Mouse (Mus musculus) brown adipose tissue, adult 24 weeks (tissue): ENCODE data around the gene Thbs2. TPM values are rescaled to one million over a fixed set of nuclear protein-coding genes. Genes with fewer than 3 reads are reported as not detected.
"Not testable (repeated sequence)": the region's sequence is repeated elsewhere in the genome, so short reads cannot be mapped to it uniquely, and the experiment has no call there.

ENCODE experiments used
- H3K27ac ChIP-seq: fragments of 200-500 bp; replicated peaks from 2 replicates; pipeline ENCODE4 v1.5.1; 2012; ENCODE audit warnings: low read depth, mild to moderate bottlenecking, low read length
- H3K4me1 ChIP-seq: fragments of 200-500 bp; 2 replicates; pipeline ENCODE4 v1.6.1; 2012; ENCODE audit warnings: low read length, mixed read lengths; ENCODE audit not compliant: control insufficient read depth, insufficient read depth, insufficient read length
- H3K4me3 ChIP-seq: fragments of 200-500 bp; 2 replicates; pipeline ENCODE4 v1.5.1; 2012; ENCODE audit warnings: low read depth, mild to moderate bottlenecking, low read length, moderate library complexity; ENCODE audit not compliant: insufficient read depth
- polyA plus RNA-seq: library from polyadenylated mRNA; stranded (reverse); fragments of >200 nt; gene quantifications from 2 replicates; pipeline ENCODE4 v1.2.4, GENCODE M21; 2012; ENCODE audit not compliant: missing spikeins, insufficient read depth, insufficient read length

Gene Thbs2
- polyA plus RNA-seq, 1 experiment = 2.8 TPM

DNA sequence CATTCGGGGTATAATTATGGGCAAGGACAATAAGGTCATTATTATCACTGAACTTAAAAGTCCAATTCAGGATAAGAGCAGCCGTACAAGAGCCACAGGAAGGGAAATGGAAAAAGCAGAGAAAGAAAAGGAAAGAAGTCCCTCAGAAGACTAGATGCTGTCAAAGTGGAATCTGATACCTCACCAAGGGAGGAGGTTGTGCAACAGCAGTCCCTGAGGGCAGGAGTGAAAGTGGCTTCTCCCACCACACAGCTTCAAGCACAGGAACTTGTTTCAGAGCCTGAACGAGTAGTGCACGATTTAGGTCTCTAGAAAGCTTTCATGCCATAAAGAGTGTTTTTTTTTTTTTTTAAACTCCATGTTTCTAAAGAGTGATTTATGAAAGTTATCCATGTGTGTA, 65.1 kb downstream of the Thbs2 start:
- H3K27ac ChIP-seq = no peak overlapping the region
- H3K4me3 ChIP-seq = no peak overlapping the region
- no peaks in the 10 kb centered on the region; the same call in 1 of the 2 replicates for H3K4me1 ChIP-seq

DNA sequence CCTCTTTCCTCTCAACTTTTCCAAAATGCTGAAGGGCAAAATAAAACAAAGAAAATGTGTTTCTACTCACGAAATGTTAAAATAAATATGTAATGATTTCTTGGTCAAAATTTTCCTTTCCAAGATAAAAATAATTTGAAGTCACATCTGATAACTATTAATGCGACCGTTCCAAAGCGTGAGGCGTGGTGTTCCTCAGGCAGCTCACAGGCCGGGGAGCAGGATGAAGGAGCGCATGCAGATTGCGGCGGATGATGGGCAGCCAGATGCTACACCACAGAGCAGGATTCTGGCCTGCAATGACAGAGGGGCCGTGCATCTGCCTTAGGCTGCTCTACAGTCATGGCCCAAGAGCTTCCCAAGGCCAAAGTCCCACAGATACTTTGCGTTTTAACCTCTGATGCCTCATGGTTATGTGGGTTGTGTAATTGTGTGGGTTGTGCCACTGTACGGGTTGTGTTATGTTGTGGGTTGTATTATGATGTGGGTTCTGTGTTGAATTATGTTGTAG, 66.2 kb downstream of the Thbs2 start:
- Histone ChIP-seq H3K27ac (no peak overlapping the region), H3K4me1 (no peaks in the 10 kb centered on the region; the same call in 1 of the 2 replicates), H3K4me3 (no peak overlapping the region)

- Histone ChIP-seq H3K4me3 (no peak overlapping the region), H3K27ac (no peak overlapping the region)
Observed at GRCm38 (mm10) chr17:14624433-14624832, 69.6 kb downstream of the Thbs2 start.

GRCm38 (mm10) chr17:14621006-14621405, 73.0 kb downstream of the Thbs2 start:
- not testable (repeated sequence) for H3K4me1 ChIP-seq, H3K27ac ChIP-seq, H3K4me3 ChIP-seq

More at GRCm38 (mm10) chr17:14624433-14624832, 69.6 kb downstream of the Thbs2 start:
- no peaks in the 10 kb centered on the region; the same call in 1 of the 2 replicates for H3K4me1 ChIP-seq

DNA sequence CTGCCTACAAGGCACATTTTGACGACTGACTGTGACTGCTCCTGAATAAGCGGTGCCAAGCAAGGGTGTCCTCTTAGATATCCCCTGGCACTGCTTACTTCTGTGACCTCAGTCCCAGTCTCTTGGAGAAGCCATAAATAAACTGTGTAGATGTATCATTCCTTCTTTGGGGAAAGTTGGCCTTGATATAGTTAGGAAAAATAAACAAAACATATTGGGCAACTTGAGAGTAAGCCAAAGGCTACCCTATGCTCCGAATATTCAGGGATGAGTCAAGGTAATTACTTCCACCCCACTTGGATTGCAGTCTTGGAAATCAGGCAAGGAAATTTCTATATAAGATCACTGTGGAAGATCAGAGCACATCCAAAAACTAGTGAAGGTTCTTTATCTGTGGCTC, 74.0 kb downstream of the Thbs2 start:
- Histone ChIP-seq H3K4me3 (no peak overlapping the region), H3K4me1 (no peaks in the 10 kb centered on the region), H3K27ac (no peak overlapping the region)

GRCm38 (mm10) chr17:14619038-14619437, 75.0 kb downstream of the Thbs2 start:
- H3K4me1 ChIP-seq = no peaks in the 10 kb centered on the region
- H3K4me3 ChIP-seq = no peak overlapping the region
- H3K27ac ChIP-seq = no peak overlapping the region

Other genes with a start within 250 kb of the Thbs2 start
- gene Wdr27, start 248.9 kb upstream of the Thbs2 start, polyA plus RNA-seq = 2.7 TPM in 1 of 2 replicates, not detected in the other
- gene 1600012H06Rik, start 248.9 kb upstream of the Thbs2 start, polyA plus RNA-seq = 16.9 and 17.2 TPM in 2 replicates